Mouse (Mus musculus) thymus, adult 2 months (tissue): ENCODE measurements at regions not wholly inside any gene's neighbourhood (a gene's known extent, or its start where the extent isn't known, plus 50 kb on each side); places are given as distances from the start of the nearest gene placed in this dataset.

ENCODE experiments used
- CTCF ChIP-seq: fragments of 200-500 bp; IDR thresholded peaks from 2 replicates; pipeline ENCODE4 v1.5.1; 2012; ENCODE audit warnings: mild to moderate bottlenecking, control low read depth, low read length, moderate library complexity, borderline replicate concordance; ENCODE audit not compliant: control insufficient read depth, poor library complexity, insufficient read depth; ENCODE audit errors: extremely low read depth
- POLR2A ChIP-seq: fragments of 200-500 bp; IDR thresholded peaks from 2 replicates; pipeline ENCODE4 v1.6.1; 2012; ENCODE audit warnings: mild to moderate bottlenecking, low read length, control low read depth, moderate library complexity; ENCODE audit not compliant: control insufficient read depth, poor library complexity, insufficient read depth; ENCODE audit errors: extremely low read depth

- no peak for TF ChIP-seq POLR2A
- TF ChIP-seq CTCF: no peak
Measured at GRCm38 (mm10) chr1:121085101-121085727, 247.2 kb downstream of the Insig2 start.
